Mouse (Mus musculus) kidney, postnatal 0 days (tissue): ENCODE results near the gene Sema3a. TPM values are rescaled to one million over a fixed set of nuclear protein-coding genes. Genes with fewer than 3 reads are reported as not detected.

Experiments used
- ATAC-seq: fragments of 200-750 bp; cut with Nextera tagmentation; replicated peaks from 2 replicates; pipeline ENCODE4 v1.8.0; 2017; ENCODE audit warnings: low read depth, moderate number of reproducible peaks, moderate TSS enrichment, moderate library complexity; ENCODE audit not compliant: low FRiP score
- DNase-seq: peaks from one replicate; pipeline ENCODE4 v3.0.0-alpha.2; 2016; ENCODE audit warnings: low spot score
- H3K27ac ChIP-seq: fragments of 300-500 bp; sonication (generic); 2 replicates; pipeline ENCODE4 v1.5.1; 2014; ENCODE audit warnings: mild to moderate bottlenecking
- H3K27me3 ChIP-seq: fragments of 300-500 bp; sonication (generic); 2 replicates; pipeline ENCODE4 v1.6.1; 2014; ENCODE audit warnings: low read length, mixed read lengths; ENCODE audit not compliant: insufficient read depth
- H3K36me3 ChIP-seq: fragments of 300-500 bp; sonication (generic); 2 replicates; pipeline ENCODE4 v1.6.1; 2014; ENCODE audit warnings: low read length, mixed read lengths; ENCODE audit not compliant: insufficient read depth
- H3K4me1 ChIP-seq: fragments of 300-500 bp; sonication (generic); replicated peaks from 2 replicates; pipeline ENCODE4 v1.6.1; 2014; ENCODE audit warnings: antibody characterized with exemption, low read length, mixed read lengths; ENCODE audit not compliant: insufficient read depth
- H3K4me2 ChIP-seq: fragments of 300-500 bp; sonication (generic); 2 replicates; pipeline ENCODE4 v1.6.1; 2014; ENCODE audit warnings: mild to moderate bottlenecking, low read length, moderate library complexity, mixed read lengths
- H3K4me3 ChIP-seq: fragments of 300-500 bp; sonication (generic); replicated peaks from 2 replicates; pipeline ENCODE4 v1.5.1; 2014; ENCODE audit warnings: low read depth, low read length
- H3K9ac ChIP-seq: fragments of 300-500 bp; sonication (generic); 2 replicates; pipeline ENCODE4 v1.6.1; 2014; ENCODE audit warnings: low read depth, low read length
- H3K9me3 ChIP-seq: fragments of 300-500 bp; sonication (generic); replicated peaks from 2 replicates; pipeline ENCODE4 v1.6.1; 2016; ENCODE audit warnings: low read length, inconsistent platforms, mixed read lengths
- CTCF ChIP-seq: IDR thresholded peaks from 2 replicates; pipeline ENCODE4 v1.5.1; 2016; ENCODE audit warnings: antibody characterized with exemption, low read depth, mild to moderate bottlenecking, moderate library complexity
- WGBS: fragments of 180-500 bp; shearing (Covaris S2); extraction: QIAGEN DNeasy Blood & Tissue Kit; methylation state at CpG from one replicate; pipeline ENCODE4 v1.1.7; 2014; 5-methylcytosine and 5-hydroxymethylcytosine counted together
- polyA plus RNA-seq: library from polyadenylated mRNA; unstranded; fragments of >200 nt; fragmentation: Nextera tagmentation; extraction: Ambion mirVana; gene quantifications from 2 replicates; pipeline ENCODE4 v1.2.1, GENCODE M21; 2015

Gene Sema3a
- polyA plus RNA-seq, 1 experiment from 2014 or later, result 11.2 TPM

DNA sequence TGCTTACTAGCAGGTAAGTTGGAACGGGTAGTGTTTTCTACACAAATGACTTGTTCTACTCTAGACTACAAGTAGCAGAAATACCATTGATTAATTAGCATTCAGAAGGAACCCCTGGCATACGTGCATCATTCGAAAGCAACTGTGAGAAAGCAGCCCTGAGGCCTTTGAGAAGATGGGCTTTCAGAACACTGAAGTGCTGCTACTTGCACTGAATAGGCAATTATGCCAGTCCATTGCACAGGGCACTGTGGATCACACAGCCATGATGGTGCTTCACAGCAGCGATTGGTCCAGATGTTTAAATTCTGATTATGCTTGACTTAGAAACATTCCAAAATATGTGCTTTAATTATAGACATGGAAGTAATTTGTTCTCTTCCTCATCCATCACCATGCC, 187.5 kb downstream of the Sema3a start:
- 70% methylated on average over 4 of the region's 4 CpGs for WGBS
- ATAC-seq, result no peak

GRCm38 (mm10) chr5:13313977-13314376, 188.8 kb downstream of the Sema3a start:
- no peak overlapping the region for H3K4me3 ChIP-seq
- 40% methylated on average over 6 of the region's 6 CpGs for WGBS
- H3K4me2 ChIP-seq, result no peak overlapping the region
- TF ChIP-seq CTCF, result no peak
- no peaks in the 10 kb centered on the region for H3K4me1 ChIP-seq
- no peaks in the 10 kb centered on the region for H3K27me3 ChIP-seq
- H3K36me3 ChIP-seq, result no peaks in the 10 kb centered on the region
- H3K9me3 ChIP-seq, result no peaks in the 10 kb centered on the region
- H3K27ac ChIP-seq, result no peak overlapping the region
- no peak for DNase-seq
- ATAC-seq, result no peak
- no peak overlapping the region for H3K9ac ChIP-seq

More for the DNA sequence above, 187.5 kb downstream of the Sema3a start:
- no peaks in the 10 kb centered on the region for H3K36me3 ChIP-seq
- H3K27ac ChIP-seq, result no peak overlapping the region
- no peaks in the 10 kb centered on the region for H3K4me1 ChIP-seq
- H3K4me2 ChIP-seq, result no peak overlapping the region
- no peak for TF ChIP-seq CTCF
- H3K9ac ChIP-seq, result no peak overlapping the region
- no peaks in the 10 kb centered on the region for H3K9me3 ChIP-seq
- H3K27me3 ChIP-seq, result no peaks in the 10 kb centered on the region
- no peak for DNase-seq
- H3K4me3 ChIP-seq, result no peak overlapping the region

- Histone ChIP-seq H3K4me1 (no peaks in the 10 kb centered on the region), H3K4me3 (no peak overlapping the region), H3K9me3 (no peaks in the 10 kb centered on the region), H3K4me2 (no peak overlapping the region), H3K9ac (no peak overlapping the region), H3K36me3 (no peaks in the 10 kb centered on the region), H3K27me3 (no peaks in the 10 kb centered on the region), H3K27ac (no peak overlapping the region)
- TF ChIP-seq CTCF, result no peak
- WGBS, result 66% methylated on average over 5 of the region's 5 CpGs
- DNase-seq, result no peak
- ATAC-seq, result no peak
Measured at GRCm38 (mm10) chr5:13318728-13319429, 193.7 kb downstream of the Sema3a start.

DNA sequence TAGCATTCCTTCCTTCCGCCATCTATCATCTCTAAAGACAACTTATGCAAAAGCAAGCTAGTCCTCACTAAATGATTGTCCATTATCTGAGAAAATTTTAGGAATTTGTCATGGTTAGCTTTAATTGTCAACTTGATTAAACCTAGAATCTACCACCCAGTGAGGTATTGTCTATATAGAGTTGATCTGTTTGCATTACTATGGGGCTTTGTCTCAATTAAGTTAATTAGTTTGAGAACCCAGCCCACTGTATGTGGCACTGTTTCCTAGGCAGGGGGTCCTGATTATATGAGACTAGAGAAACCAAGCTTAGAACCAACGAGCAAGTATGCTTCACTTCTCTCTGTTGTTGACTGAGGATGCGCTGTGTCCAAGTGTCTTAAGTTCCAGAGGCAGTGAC, 194.9 kb downstream of the Sema3a start:
- H3K9ac ChIP-seq, result no peak overlapping the region
- DNase-seq (no peak), ATAC-seq (no peak)
- no peaks in the 10 kb centered on the region for H3K36me3 ChIP-seq
- H3K9me3 ChIP-seq, result no peaks in the 10 kb centered on the region
- H3K27me3 ChIP-seq, result no peaks in the 10 kb centered on the region
- no peaks in the 10 kb centered on the region for H3K4me1 ChIP-seq
- no peak overlapping the region for H3K4me3 ChIP-seq
- H3K27ac ChIP-seq, result no peak overlapping the region
- TF ChIP-seq CTCF, result no peak
- no peak overlapping the region for H3K4me2 ChIP-seq
- 87% methylated on average over 3 of the region's 3 CpGs for WGBS

DNA sequence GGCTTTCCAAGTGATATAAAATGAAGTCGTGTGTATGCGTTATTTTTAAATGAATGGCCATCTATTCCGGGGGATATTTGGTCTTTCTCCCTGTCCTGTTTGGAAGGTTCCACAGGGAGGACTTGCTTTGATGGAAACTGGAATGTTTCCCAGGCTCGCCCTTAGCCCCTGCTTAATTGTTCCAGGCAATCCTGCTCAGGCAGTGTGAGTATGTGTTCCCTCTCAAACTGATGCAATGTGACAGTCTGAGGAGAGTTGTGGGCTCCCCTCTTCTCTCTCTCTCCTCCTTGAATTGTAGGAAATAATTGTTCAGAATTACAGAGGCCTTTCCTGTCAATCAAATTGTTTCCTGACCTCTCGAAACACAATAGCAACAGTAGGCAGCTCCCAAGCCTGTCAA, 202.1 kb downstream of the Sema3a start:
- H3K4me1 ChIP-seq, result no peaks in the 10 kb centered on the region
- H3K4me3 ChIP-seq, result no peak overlapping the region
- no peak for DNase-seq
- no peaks in the 10 kb centered on the region for H3K9me3 ChIP-seq
- H3K27me3 ChIP-seq, result no peaks in the 10 kb centered on the region
- H3K9ac ChIP-seq, result no peak overlapping the region
- 55% methylated on average over 5 of the region's 5 CpGs for WGBS
- H3K36me3 ChIP-seq, result no peaks in the 10 kb centered on the region
- ATAC-seq, result no peak
- TF ChIP-seq CTCF, result no peak
- no peak overlapping the region for H3K27ac ChIP-seq
- no peak overlapping the region for H3K4me2 ChIP-seq

- H3K36me3 ChIP-seq, result no peaks in the 10 kb centered on the region
- H3K27me3 ChIP-seq, result no peaks in the 10 kb centered on the region
- WGBS, result 17% methylated on average over 2 of the region's 2 CpGs
- ATAC-seq (no peak), DNase-seq (no peak)
- no peak for TF ChIP-seq CTCF
- H3K27ac ChIP-seq, result no peak overlapping the region
- no peaks in the 10 kb centered on the region for H3K4me1 ChIP-seq
- H3K9ac ChIP-seq, result no peak overlapping the region
- H3K9me3 ChIP-seq, result no peaks in the 10 kb centered on the region
- no peak overlapping the region for H3K4me3 ChIP-seq
- no peak overlapping the region for H3K4me2 ChIP-seq
Measured at GRCm38 (mm10) chr5:13331412-13331811, 206.2 kb downstream of the Sema3a start.

- Histone ChIP-seq H3K36me3 (no peaks in the 10 kb centered on the region), H3K9me3 (no peaks in the 10 kb centered on the region), H3K27me3 (no peaks in the 10 kb centered on the region), H3K27ac (no peak overlapping the region), H3K4me2 (no peak overlapping the region), H3K4me3 (no peak overlapping the region), H3K4me1 (no peaks in the 10 kb centered on the region), H3K9ac (no peak overlapping the region)
- 83% methylated on average over 1 of the region's 1 CpGs for WGBS
- ATAC-seq, result no peak
- TF ChIP-seq CTCF, result no peak
- no peak for DNase-seq
Measured at GRCm38 (mm10) chr5:13337665-13338064, 212.5 kb downstream of the Sema3a start.
